Mouse (Mus musculus) heart, adult 8-10 months (tissue): ENCODE results near the gene Slc22a21. TPM values are rescaled to one million over a fixed set of nuclear protein-coding genes. Genes with fewer than 3 reads are reported as not detected.
A peak's percentile ranks its signal among the peaks of the same experiment; 100 is the strongest.
"Not testable (repeated sequence)": the region's sequence is repeated elsewhere in the genome, so short reads cannot be mapped to it uniquely, and the experiment has no call there.

Source experiments
- DNase-seq: peaks from one replicate; pipeline ENCODE4 v3.0.0; 2022; ENCODE audit warnings: low spot score
- total RNA-seq, 4 experiments: library from RNA; stranded (reverse); gene quantifications; 2 replicates each; pipeline ENCODE4 v1.2.4; 2022

The Slc22a21 gene
- total RNA-seq, 4 experiments from 2014 or later, result 1.8 to 2.0 (median 1.9) TPM

DNA sequence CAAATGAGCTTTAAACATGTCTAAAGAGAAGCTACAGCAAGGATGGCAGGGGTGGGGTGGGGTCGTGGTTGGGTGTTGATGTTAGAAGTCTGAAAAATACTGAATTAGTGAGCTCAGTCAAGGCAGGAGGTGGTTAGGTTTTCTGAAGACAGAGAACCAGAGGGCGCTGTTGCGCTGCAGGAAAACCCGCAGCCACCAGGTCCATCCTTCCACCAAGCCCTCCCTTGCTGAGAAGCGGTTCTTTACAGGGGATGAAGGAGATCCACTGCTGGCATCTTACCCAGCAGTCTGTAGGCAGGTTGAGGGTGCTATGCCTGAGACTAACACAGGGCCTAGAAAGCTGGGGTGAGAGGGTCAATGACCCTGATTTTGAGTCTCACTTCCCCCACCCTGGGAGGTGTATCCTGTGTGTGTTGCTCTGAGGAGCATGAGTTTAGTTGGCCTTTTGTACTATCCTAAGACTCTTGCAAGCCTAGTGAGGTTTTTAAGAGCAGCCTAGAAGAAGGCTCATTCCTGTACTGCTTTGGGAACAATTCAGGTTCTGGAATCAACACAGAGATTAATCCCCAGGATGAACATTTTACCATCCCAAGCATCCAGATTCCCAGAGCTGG, 22.1 kb upstream of the Slc22a21 start:
- peak; percentile 56 for DNase-seq

- DNase-seq, result no peak
These were observed 17.5 kb upstream of the Slc22a21 start for GRCm38 (mm10) chr11:53997661-53998060.

DNA sequence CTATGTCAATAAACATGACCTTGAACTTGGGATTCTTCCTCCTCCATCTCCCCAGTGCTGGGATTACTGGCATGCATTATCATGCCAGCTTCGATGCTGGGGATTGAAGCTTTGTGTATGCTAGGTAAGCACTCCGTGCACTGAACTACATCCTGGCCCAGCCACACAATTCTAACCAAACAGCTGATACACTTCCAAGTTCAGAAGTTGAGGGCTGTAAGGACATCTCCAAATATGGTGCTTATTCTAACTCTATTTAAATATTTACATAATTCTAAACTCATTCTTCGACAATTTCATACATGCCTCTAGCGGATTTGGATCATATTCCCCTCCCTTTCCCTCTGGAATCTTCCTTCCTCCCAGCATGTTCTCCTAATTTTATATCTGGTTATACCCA, 12.1 kb upstream of the Slc22a21 start:
- no peak for DNase-seq

DNA sequence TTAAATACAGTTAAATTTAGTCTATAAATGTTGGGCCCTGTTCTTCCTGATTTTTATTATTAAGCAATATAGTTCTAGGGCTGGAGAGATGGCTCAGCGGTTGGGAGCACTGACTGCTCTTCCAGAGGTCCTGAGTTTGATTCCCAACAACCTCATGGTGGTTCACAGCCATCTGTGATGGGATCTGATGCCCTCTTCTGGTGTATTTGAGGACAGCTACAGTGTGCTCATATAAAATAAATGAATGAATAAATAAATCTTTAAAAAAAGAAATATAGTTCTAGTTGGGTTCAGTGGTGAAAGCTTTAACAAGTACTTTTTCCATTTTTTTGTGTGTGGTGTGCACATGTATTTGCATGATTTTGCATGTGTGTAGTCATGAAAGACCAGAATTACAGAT, 9.1 kb upstream of the Slc22a21 start:
- no peak for DNase-seq

- DNase-seq, result no peak
These were observed 7.9 kb upstream of the Slc22a21 start for GRCm38 (mm10) chr11:53988081-53988480.

DNA sequence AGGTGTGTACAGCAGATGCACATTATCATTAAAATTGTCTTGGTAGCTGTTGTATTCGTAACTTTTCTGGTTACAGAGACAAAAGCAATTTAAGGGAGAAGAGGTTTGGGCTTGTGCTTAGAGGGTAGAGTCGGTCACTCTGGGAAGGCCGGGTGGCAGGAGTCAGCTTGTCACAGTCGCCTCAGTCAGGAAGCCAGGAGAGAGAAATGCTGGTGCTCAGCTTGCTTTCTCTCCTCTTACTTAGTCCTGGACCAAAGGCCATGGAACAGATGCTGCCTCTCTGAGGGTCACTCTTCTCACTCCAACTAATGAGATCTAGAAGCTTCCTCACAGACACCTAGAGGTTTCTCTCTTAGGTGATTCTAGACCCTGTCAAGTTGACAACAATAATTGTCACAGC, 1.3 kb upstream of the Slc22a21 start:
- DNase-seq, result no peak

- DNase-seq, result not testable (repeated sequence)
These were observed 710 bp downstream of the Slc22a21 start for GRCm38 (mm10) chr11:53979456-53979787.

DNA sequence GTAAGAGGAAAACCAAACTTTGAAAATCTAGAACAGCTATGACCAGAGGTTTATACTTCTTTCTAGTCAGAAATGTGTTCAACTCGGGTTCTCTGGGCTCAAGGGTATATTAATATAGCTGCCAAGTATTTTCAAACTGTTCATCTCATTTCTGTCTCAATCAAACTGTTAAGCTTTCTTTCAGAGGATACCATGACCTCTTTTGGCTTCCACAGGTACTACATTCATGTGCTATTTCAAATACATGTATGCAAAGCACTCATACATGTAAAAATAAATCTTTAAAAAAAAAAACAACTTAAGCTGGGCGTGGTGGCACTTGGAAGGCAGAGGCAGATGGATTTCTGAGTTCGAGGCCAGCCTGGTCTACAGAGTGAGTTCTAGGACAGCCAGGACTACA, 2.5 kb downstream of the Slc22a21 start:
- no peak for DNase-seq

- DNase-seq, result no peak
These were observed 4.6 kb downstream of the Slc22a21 start for GRCm38 (mm10) chr11:53975559-53975958.

GRCm38 (mm10) chr11:53958984-53959383, 21.1 kb downstream of the Slc22a21 start:
- no peak for DNase-seq

- not testable (repeated sequence) for DNase-seq
These were observed 22.0 kb downstream of the Slc22a21 start for GRCm38 (mm10) chr11:53958176-53958575.

DNA sequence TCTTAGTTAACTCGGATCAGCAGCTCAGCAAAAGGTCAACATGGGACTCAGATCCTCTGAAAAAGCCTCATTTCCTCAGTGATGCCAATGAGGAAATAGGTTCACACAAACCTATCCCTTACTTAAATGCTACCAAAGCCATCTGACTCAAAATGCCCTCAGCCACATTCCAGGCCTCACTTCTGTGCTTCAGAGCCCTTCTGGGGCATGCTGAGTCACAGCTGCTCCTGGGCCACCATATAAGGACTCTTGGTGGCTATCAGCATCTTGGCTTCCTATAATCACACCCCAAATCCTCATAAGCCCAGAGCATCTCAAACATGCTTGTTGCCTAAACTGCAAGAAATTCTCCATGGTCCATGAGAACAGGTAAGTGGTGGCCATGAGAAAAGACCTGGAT, 23.5 kb downstream of the Slc22a21 start:
- DNase-seq, result no peak

DNA sequence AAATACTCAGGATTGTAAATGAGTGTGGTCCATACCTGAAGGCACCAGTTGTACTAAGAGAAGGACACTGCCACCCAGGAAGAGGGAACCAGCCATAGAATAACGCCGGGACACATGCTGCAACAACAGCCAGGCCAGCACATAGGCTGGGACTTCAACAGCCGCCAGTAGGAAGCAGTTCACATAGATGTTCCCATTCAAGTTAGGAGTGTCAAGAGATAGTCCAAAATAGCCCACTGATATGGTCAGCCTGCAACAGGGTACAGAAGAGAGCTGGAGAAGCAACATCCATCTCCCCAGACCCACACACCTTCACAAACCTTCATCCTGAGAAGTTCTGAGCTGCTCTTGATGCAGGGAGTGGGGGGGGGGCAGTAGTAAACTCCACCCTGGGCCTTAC, 25.5 kb downstream of the Slc22a21 start:
- no peak for DNase-seq

DNA sequence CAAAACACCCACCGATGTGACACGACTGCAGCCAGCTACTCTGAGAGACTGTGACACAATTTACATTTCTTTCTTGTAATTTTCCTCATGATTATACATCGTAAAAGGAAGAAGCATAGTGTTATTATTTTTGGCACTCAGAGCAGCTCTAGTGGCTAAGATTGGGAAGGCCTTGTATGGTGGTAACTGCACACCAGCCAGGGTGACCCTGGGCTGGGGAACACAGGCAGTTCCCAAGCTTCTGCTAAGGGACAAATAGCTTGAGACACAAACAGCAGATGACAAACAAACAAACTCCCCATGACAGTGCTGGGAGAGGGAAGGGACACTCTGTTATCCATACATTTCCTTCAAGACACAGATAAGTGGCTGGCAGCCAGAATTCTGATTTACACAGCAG, 30.0 kb downstream of the Slc22a21 start:
- DNase-seq, result not testable (repeated sequence)

DNA sequence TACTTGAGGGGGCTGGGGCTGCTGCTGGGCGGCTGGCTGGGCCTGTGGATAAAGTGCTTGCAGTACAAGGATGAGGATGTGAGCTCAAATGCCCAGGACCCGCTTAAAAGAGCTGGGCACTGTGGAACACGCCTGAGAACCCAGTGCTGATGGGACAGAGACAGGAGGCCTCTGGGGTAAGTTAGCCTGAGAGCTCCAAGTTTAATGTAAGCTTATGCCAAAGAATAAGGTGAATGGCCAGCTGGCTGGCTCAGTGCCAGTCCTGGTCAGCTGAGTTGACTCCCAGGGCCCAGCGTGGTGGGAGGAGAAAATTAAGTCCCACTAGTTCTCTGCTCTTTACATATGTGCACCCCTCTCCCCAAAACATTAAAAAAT, 48.2 kb downstream of the Slc22a21 start:
- not testable (repeated sequence) for DNase-seq

- DNase-seq, result peak; percentile 44
These were observed 48.8 kb downstream of the Slc22a21 start for GRCm38 (mm10) chr11:53931091-53931943.

GRCm38 (mm10) chr11:53929741-53930140, 50.4 kb downstream of the Slc22a21 start:
- no peak for DNase-seq

DNA sequence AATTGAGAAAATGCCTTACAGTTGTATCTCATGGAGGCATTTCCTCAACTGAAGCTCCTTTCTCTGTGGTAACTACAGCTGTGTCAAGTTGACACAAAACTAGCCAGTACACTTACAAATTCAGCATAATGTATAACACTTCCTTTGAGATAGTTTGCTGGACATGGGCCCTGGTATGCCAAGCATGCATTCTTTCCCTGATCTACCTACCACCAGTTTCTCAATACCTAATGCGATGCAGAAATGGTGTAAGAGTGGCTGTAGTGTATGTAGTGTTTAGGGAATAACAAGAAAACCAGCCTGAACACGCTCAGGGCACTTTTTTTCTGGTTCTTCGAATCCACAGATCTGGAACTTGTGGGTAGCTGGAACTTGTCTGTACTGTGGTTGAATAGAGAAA, 51.5 kb downstream of the Slc22a21 start:
- no peak for DNase-seq

DNA sequence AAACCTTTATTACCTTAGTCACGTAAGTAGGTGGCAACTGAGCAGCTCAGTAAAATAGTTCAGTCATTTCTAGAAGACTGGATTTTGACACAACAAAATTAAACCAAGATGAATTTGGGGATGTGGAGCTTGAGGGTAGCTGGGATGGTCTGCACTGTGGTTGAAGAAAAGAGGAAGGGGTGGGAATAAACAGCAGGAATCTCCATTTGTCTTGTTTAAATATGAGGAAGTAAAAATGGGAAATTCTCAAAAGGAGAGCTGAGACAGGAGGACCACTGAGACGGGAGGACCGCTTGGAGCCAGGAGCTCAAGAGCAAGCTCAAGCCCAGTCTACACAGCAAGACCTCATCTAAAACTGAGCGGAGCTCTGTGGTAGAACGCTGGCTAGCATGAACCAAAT, 53.8 kb downstream of the Slc22a21 start:
- DNase-seq, result no peak

- DNase-seq, result no peak
These were observed 61.3 kb downstream of the Slc22a21 start for GRCm38 (mm10) chr11:53918851-53919250.

- no peak for DNase-seq
These were observed 69.1 kb downstream of the Slc22a21 start for GRCm38 (mm10) chr11:53911011-53911410.

- no peak for DNase-seq
These were observed 71.4 kb downstream of the Slc22a21 start for GRCm38 (mm10) chr11:53908686-53909085.

DNA sequence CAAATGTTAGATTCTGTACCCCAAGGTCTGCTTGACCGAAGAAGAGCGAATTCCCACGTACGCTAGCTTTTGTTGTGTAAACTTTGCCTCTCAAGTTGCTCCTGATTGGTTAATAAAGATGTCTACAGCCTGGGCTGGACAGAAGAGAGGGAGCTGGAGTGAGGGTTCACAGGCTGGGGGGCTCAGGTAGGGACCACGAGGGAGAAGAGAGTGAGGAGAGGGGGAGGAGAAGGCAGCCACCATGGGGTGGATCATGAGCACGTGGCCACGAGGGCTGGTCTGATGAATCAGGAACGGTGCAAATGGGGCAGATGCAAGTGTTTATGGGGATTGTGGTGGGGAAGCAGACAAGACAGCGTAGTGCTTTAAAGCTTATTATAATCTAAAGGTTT, 75.6 kb downstream of the Slc22a21 start:
- no peak for DNase-seq
